Mouse (Mus musculus) left cerebral cortex, adult 9 months (tissue): ENCODE data around the gene Sft2d1.
"Not testable (repeated sequence)": the region's sequence is repeated elsewhere in the genome, so short reads cannot be mapped to it uniquely, and the experiment has no call there.

Experiments
- DNase-seq, 2 experiments: peaks; one replicate each; pipeline ENCODE4 v3.0.0; 2022; ENCODE audit warnings: low spot score in 2 of 2

The Sft2d1 gene

DNA sequence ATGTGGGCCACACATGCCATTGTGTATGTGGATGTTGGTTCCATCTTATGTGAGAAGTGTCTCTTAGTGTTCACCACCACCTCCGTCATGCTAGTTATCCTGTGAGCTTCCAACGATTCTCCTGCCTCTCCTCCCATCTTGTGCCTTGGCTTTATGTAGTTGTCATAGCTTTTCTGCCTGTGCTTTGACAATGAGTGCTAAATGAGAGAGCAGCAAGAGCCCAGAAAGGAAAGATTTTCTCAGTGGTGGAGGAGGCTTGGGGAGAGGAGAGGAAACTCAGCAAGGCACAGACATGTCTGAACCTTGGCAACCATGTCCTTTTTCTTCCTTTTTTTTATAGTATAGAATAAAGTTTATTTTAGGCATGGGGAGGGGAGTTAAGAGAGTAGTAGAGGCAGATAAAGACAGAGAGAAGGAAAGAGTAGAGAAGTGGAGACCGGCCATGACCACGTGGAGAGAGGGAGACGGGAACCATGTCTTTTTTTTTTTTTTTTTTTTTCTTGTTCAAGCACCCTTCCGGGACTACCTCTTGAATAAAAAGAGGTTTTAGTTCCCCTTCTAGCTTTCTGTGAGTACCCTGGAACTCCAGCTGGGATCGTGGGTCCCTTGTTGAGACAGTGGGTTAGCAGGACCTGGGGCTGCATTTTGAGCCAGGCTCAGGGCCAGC lies 8.0 kb upstream of the Sft2d1 start:
- no peak for DNase-seq

DNA sequence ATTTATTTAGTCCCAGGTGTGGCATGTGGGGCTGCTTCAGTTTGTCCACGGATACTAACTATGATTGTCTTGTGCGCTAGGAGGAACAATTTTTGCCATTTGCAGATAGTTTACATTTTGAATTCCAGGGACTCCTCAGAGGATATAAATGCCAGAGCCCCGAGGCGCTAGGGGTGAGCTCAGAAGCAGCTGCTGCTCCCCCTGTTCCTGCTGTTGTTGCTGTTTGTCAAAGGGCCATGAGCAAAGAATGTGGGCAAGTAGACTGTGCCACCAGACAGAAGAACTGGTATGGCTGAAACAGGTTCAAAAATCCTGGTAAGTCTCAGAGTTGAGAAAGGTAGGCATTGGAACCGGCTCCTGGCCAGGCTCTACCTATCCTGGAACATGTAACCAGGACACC lies 7.2 kb upstream of the Sft2d1 start:
- DNase-seq: no peak

DNA sequence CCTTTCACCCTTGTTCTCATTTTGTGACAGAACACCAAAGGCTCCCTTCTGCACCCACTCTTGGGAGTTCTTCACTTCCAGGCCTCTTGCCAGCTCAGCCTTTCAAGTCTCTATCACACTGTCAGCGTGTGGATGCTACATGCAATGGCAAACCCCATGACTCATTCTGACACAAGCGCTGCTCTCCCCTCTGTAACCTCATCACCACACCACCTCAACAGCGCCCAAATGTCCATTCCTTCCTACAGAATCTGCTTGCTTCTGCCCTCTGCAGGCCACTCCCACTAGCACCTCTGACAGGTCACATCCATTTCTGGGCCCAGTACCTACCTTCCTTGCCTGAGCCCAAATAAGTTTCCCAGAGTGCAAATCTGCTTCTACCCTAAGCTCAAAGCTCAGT lies 5.1 kb upstream of the Sft2d1 start:
- no peak for DNase-seq

DNA sequence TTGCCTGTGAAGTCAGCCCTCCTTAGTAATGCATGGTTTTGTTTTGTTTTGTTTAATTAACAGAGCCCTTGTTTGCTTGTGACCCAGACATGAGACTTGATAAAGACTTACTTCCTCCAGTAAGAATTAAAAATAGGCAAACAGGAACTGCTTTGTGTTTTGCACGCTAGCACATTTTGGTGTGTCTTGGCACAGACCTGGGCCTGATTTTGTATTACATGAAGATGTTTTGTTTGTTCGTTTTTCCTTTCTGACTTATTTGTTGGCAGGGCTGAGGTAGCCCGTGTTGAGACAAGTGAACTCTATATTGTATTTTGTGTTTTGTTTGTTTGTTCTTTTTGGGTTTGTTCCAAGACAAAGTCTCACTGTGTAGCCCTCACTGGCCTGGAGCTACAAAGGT lies 849 bp downstream of the Sft2d1 start:
- no peak for DNase-seq

DNA sequence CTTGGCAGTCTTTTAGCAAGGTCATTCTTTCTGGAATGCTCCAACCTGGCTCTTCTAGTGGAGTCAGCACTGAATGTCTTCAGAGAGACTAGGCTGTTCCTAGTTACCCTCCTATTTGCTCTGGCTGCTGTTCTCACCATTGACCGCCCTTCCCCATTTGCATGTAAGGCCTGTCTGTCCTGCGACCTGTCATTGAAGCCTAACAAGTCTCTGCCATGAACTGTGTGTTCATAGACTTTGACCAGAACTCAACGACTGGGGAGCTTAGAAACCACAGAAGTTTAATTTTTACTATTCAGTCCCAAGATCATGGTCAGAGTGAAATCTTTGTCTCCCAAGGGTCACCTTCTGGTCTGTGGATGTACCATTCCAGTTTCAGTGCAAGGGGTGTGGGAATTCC lies 3.1 kb downstream of the Sft2d1 start:
- DNase-seq: no peak

DNA sequence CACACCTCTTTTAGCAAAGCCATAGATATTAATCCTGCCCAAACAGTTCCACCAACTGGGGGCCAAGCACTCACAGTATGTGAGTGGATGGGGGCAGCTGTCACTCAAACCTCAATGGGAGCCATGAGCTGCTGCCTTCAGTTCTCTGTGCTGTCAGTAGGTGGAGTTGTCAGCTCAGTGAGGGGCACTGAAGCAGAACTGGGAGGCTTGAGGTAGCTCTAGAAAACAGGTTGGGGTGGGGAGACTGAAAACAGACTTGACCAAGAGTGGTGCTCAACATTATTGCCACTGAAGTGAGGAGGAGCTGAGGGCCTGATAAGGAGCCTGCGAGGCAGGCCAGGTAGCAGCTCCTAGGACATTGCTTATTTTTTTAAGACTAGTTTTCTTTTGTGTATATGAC lies 5.3 kb downstream of the Sft2d1 start:
- DNase-seq: no peak

DNA sequence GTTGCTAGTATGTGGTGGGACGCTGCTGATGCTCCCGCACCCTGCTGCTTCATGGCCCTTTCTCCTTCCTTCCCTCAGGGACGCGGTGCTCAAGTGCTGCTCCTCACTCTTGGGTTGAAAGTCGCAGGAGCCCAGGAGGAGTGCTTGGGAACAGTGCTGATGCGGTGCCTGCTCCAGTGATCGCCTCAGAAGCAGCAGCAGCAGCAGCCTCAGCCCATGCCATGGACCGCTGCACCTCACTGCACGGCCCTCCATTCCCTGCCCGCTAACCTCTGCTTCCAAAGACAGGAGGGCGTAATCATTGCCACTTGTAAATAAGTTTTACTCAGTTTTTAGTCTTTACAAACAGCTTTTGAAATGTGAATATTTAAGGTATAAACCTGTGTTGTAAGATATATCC lies 16.0 kb downstream of the Sft2d1 start:
- not testable (repeated sequence) for DNase-seq

DNA sequence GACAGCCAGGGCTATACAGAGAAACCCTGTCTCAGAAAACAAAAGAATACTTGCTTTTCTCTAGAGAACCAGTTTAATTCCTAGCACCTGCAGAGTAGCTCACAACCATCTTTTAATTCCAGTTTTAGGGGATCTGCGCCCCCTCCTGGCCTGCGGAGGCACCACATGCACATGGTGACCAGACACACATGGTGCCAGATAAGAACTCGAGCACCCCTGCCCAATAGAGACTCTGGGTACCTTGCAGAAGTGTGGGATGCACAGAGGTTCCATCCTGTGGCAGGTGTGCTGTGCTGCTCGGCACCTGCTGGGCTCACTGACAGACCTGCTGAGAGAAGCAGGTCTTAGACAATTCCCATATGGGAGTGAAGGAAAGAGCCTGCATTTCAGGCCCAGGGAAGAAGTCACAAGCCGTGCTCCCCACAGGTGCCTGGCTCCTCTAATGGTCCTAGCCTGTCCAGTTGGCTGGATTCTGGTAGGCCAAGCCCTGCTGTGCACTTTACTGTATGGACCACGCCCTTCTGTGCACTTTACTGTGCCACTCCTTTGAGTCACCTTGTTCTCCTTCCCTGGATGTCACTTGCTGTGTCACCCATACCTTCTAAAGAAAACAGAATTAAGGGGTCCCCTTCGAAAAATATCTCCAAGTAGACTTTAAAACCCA lies 17.7 kb downstream of the Sft2d1 start:
- DNase-seq: no peak

DNA sequence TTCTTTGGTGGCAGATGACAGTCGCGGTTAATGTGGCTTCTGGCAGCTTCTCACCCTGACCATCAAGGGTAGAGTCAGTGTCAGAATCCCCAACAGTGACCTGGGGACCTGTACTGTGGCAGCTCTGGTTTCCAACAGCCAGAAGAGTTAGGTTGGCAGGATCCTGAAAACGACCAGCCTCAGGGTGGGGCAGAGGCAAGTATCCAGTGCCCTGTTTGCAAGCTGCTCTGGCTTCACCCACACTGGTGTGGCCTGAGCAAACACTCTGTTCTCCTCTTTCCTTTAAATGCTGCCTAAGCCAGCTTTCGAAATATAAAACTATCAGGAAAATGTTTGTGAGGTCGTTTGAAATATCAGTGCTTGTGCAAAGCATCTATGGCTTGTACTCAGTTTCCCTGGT lies 19.7 kb downstream of the Sft2d1 start:
- no peak for DNase-seq

DNA sequence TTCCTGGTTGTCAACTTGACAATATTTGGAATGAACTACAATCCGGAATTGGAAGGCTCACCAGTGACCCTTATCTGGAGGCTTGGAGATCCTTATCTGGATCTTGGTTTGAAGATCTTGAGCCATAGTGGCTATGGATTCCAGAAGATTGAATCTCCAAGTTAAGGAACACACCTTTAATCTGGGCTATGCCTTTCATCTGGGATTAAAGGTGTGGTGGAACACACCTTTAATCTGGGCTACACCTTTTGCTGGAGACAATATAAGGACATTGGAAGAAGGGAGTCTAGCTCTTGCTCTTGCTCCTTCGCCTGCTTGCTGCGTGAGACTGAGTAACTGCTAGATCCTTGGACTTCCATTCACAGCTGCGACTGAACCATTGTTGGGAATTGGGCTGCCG lies 26.3 kb downstream of the Sft2d1 start, which contains the start of gene Prr18:
Prr18 (plus strand) TSS at position 301 of the 400 bp plus-strand sequence.
- DNase-seq: not testable (repeated sequence)

DNA sequence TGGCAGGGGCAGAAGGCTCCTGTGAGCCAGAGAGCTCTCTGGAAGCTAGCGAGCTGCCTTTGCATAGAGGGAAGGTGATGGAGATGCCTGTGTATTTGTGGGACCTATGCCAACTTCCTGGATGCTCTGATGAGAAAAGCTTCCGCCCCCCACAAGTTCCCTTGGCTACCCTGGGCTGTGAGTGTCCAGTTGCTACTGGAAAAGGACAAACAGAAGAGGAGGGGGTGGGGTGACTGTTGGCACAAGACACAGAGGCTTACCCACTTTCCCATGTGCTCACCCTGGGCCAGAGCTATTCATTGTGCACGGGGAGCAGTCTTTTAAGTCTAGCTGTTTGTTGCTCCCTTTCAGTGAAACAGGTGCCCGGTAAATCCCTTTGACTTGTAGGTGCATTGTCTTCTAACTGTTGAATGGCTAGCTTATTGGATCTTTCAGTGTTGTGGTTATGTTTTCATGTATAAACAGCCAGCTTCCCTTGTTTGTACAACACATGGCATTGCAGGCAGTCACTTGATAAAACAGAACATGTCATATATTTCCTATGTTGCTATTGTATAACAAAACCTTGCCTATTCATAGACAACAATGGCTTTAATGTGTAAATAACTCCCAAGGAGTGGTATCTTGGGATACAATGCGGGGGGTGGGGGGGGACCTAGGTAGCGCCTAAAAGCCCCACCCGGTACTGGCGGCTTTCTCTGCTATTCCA lies 28.9 kb downstream of the Sft2d1 start:
- no peak for DNase-seq

DNA sequence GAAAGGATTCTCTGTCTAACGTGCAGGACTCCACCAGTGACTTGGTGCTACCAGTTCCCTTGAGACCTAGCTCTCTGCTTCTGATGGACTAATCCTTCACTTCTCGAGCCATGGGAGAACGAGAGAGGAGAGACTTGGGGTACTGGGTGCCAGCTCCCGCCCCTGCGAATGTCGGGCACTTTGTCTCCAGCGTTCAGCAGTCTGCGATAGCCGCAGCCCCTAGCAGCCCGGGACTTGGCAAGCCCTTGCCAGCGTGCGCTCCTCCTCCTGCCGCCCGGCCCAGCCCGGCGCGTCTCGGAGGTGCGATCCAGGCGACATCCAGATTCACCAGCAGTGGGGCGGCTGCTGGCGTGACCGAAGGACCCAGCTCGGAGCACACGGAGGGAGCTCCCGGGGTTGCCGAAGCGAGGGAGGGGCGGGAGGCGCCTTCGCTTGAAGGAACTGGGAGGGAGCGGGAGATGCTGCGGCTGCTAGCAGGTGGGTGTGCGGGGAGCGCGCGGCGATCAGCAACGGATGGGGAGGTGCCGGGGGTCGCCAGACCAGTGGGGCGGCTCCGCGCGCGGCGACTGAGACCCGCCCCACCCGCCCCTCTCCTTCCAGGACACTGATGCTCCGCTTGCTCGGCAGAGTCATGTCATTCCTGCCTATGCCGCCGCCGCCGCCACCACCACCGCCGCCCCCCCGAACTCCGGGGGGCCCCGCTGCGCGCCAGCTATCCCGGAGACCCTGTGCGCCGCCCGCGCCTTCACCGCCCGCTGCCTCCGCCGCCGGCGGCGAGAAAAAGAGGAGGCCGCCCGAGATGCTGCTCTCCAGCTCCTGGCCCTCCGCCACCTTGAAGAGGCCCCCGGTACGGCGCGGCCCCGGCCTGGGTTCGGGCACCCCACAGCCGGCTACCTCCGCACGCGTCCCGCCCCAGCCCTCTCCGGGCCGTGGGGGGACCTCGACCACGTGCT lies 29.8 kb downstream of the Sft2d1 start:
- DNase-seq: no peak

DNA sequence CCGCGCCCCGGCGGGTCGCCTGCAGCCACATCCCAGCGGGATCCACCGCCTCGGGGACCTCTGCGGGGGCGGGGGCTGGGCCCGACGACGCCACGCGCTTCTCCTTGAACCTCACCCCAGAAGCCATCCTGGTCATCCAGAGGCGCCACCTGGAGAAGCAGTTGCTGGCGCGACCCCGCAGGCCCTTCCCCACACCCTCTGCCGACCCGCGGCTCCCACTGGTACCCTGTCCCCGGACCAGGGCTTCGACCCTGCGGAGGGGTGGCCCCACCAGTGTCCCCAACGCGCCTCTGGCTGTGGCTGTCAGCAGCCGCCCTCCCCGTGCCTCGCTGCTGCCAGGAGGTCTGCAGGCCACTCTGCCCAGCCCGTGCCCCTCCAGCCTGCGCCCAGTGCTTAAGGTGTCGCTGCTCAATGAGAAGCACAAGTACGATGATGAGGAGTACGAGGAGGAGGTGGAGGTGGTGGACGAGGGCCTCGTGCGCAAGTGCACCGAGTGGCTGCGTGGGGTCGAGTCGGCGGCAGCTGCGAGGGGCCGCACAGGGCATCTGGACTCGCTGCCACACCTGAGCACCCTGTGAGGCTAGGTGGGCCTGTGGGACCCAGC lies 30.6 kb downstream of the Sft2d1 start:
- no peak for DNase-seq

DNA sequence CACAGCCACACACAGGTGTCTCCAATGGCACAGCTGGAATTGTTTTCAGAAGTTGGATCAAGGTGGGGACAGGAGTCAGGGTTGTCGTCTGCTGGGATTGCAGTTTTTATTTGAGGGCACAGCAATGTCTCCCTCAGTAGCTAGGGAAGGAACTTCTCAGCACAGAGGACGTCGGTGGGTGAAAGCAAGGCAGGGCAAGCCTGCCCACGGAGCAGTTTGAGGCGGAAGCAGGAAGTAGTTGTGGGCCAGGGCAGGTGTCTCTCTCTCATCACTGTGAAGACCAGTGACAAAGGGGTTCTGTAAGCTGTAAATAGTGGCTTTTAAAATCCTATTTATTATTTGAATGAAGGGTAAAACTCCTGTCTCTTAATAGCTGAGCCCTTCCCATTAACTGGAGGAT lies 31.8 kb downstream of the Sft2d1 start:
- DNase-seq: no peak

DNA sequence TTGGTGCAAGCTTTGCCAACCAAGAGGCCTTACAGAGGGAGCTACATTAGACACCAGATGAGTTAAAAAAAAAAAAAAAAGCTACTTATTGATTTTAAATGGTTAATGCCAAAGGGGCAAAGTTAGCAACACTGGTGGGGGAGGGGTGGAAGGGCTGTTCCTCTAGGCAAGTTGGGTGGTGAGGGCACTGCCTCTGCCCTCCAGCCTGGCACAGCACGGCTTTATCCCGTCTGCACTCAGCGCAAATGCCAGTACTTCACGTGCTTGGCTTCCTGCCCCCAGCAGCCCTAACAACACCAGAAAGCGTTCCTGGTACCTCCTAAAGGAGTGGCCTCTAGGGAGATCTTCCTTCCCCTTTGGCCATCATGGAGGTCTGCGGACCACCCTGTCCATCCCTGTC lies 32.5 kb downstream of the Sft2d1 start:
- DNase-seq: no peak

DNA sequence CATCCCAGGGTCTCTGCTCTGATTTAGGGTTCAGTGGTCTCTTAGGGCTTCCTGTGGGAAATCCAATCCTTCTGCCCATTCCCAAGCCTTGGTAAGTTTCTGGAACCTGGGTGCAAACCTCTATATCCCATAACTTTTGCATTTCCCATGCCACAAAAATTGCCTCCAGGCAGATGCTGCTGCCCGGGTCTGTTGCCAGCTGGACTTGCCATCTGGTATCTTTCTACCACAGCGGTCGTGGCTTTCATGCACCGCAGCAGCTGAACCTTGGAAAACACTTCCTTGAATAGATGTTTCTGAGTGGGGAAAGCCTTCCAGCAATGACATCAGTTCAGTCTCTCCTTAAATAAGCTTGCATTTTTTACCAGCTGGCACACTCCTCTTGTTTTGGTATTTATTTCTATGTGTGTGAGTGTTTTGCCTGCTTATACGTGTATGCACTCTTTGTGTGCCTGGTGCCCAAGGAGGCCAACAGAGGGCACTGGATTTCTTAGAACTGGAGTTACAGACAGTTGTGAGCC lies 36.9 kb downstream of the Sft2d1 start:
- no peak for DNase-seq

DNA sequence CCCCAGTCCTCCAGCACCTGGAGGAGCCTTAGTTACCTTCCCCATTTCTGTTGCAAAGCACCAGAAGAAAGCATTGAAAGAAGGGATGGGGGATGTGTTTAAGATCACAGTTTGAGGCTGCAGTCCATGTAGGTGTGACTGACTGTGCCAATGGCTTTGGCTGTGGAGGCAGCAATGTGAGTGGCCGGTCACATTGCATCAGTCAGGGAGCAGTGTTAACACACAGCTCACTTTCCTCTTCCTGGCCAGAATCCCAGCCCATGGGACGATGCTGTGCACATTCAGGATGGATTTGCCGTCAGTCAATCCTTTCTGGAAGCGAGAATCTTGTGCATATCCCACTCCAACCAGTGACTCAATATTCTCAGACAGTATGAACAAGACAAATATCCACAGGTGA lies 38.0 kb downstream of the Sft2d1 start:
- DNase-seq: no peak

DNA sequence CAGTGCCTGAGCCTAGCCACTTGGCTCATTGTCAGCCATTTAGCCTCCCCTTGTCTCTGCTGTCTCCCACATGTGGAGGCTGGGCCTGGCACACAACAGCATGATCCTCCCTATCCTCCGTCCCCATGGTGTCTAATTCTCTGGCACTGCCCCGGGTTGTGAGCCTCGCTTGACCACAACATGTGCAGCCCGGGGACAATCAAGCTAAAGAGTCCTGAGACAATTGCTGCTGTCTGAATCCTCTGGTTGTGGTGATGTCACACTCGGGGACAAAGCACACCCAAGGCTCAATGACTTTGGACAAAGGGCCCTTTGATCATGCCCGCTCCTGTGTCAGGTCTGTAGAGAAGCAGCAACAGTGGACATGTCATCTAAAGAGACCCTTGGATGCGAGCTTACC lies 40.2 kb downstream of the Sft2d1 start:
- peak; percentile 67 to 71 for DNase-seq

DNA sequence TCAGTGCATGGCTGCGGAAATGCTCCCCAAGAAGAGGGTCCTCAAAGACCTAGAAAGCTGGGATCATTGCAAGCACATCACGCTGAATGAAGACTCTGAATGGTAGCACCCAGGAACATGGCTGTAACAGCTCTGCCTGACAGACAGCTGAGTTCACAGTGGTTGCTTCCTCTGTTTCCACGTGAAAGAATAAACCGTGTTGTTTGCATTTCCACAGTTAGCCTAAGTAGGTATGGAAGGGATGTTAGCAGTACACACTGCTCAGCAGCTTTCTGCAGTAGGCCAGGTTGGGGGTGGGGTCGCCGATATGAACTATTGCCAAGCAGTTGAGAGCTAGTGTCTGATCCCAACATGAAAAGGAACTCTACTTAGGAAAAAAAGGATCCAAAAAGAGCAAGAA lies 44.8 kb downstream of the Sft2d1 start, which contains the start of gene T2:
T2 (plus strand) TSS at position 301 of the 400 bp plus-strand sequence.
- no peak for DNase-seq

DNA sequence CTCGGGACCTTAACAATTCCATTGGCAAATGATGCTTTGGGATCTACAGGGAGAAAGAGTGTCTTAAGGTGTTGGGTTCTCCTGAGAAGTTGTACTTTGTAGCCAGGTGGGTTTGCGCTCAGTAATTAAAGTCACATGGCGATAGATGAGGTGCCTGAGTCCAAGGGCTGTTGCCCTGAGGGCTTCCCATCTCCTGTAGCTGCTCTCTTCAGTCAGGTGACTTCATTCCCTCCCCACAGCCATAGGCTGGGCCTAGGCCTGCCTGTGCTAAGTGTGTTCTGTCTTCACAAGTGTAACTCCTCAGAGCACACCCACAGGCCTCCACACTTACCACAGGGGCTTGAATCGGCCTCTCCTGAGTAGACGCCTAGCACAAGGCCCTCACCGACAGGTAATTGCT lies 46.6 kb downstream of the Sft2d1 start:
- DNase-seq: no peak

DNA sequence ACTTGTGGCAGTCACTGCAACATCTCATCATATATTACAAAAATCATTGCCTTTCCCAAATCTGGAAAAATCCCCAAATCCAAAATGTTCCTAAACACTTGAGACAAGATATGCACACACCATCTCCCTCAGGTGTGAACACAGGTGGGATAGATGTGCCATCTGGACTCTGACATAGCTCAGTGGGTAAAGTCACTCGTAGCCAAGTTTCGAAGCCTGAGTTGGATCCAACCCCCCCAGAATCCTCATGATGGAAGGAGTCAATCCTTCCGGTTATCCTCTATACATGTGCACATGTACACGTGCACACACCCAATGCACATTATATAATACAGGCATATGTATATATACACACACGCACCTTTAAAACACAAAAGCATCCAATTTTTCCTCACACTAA lies 50.0 kb downstream of the Sft2d1 start:
- no peak for DNase-seq
